Mouse (Mus musculus) heart, embryonic 15.5 days (tissue): ENCODE results near the gene Sh2d5. TPM values are rescaled to one million over a fixed set of nuclear protein-coding genes. Genes with fewer than 3 reads are reported as not detected.

Experiments used
- ATAC-seq: fragments of 200-750 bp; cut with Nextera tagmentation; replicated peaks from 2 replicates; pipeline ENCODE4 v1.8.0; 2017; ENCODE audit warnings: low read depth, moderate TSS enrichment; ENCODE audit not compliant: insufficient number of reproducible peaks, insufficient read depth, low FRiP score
- H3K27ac ChIP-seq: fragments of 300-500 bp; sonication (generic); 2 replicates; pipeline ENCODE4 v1.5.1; 2015; ENCODE audit warnings: mild to moderate bottlenecking, inconsistent platforms
- H3K27me3 ChIP-seq: fragments of 300-500 bp; sonication (generic); 2 replicates; pipeline ENCODE4 v1.6.1; 2015; ENCODE audit warnings: inconsistent platforms
- H3K36me3 ChIP-seq: fragments of 300-500 bp; sonication (generic); 2 replicates; pipeline ENCODE4 v1.6.1; 2015; ENCODE audit warnings: mild to moderate bottlenecking, inconsistent platforms
- H3K4me1 ChIP-seq: fragments of 300-500 bp; sonication (generic); replicated peaks from 2 replicates; pipeline ENCODE4 v1.6.1; 2015; ENCODE audit warnings: inconsistent platforms
- H3K4me2 ChIP-seq: fragments of 300-500 bp; sonication (generic); 2 replicates; pipeline ENCODE4 v1.6.1; 2015; ENCODE audit warnings: inconsistent platforms, mild to moderate bottlenecking, moderate library complexity
- H3K4me3 ChIP-seq: fragments of 300-500 bp; sonication (generic); 2 replicates; pipeline ENCODE4 v1.5.1; 2015; ENCODE audit warnings: mild to moderate bottlenecking, inconsistent platforms
- H3K9ac ChIP-seq: fragments of 300-500 bp; sonication (generic); 2 replicates; pipeline ENCODE4 v1.6.1; 2015; ENCODE audit warnings: mild to moderate bottlenecking, inconsistent platforms
- H3K9me3 ChIP-seq: fragments of 300-500 bp; sonication (generic); replicated peaks from 2 replicates; pipeline ENCODE4 v1.6.1; 2016; ENCODE audit warnings: inconsistent platforms
- WGBS: fragments of 180-500 bp; shearing (Covaris S2); methylation state at CpG from one replicate; pipeline ENCODE4 v1.1.7; 2015; ENCODE audit warnings: mixed read lengths; 5-methylcytosine and 5-hydroxymethylcytosine counted together
- polyA plus RNA-seq: library from polyadenylated mRNA; unstranded; fragments of >200 nt; fragmentation: Nextera tagmentation; extraction: Ambion mirVana; gene quantifications from 2 replicates; pipeline ENCODE4 v1.2.1, GENCODE M21; 2015

Gene Sh2d5
- polyA plus RNA-seq: 0.31 and 0.36 TPM in 2 replicates

DNA sequence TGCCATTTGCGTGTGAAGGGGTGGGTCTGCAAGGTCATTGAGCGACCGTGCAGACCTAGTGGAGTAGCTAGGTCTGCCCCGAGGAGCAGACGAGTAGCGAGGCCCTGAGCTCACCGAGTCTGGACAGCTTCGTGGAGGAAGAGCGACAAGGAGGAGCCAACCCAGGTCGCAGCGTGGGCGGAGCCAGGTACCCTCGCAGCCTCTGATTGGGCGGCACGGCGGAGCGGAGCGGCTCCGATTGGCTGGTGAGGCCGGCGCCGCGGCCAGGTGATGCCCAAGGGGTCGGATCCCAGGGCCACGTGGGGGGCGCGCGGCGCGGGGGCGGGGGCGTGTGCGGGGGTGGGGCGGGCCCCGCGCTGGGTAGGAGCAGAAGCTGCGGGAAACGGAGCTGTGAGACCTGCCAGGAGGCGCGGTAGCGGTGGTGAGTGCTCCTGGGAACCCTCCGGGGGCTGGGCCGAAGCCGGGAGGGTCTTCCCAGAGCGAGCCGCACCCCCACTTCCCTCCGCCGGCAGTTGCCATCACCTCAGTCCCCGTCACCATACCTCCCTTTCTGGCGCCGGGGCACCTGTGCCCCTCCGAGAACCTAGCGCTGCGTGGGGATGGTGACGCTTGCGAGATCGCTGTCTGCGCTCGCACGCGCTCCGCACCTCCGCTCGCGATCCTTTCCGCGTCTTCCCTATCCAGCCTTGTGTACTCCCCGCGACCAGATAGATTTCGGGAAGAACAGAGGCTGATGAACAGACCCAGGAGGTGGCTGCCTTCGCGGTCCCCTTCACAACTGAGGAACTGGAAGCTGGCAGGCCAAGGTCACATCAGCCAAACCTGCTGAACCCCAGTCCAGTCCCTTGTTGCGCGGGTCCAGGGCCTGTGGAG, at the start of gene Sh2d5, which contains the start of gene Kif17:
Gene Sh2d5, plus strand, starts transcription at position 316 of the 873 bp plus-strand sequence.
Gene Kif17, plus strand, starts transcription at position 348 of the 873 bp plus-strand sequence.
- no peak within 1 kb of the TSS for H3K27ac ChIP-seq
- peaks cover 10% of the 10 kb centered on the region for H3K36me3 ChIP-seq
- H3K9me3 ChIP-seq: no peaks in the 10 kb centered on the region
- peak within 1 kb of the TSS; percentile 56 for H3K4me3 ChIP-seq
- H3K9ac ChIP-seq: peak within 1 kb of the TSS; percentile 49
- peak within 1 kb of the TSS; percentile 99 for H3K4me2 ChIP-seq
- H3K27me3 ChIP-seq: peaks cover 42% of the 10 kb centered on the region
- peak; percentile 62 for ATAC-seq
- WGBS: under 1% methylated on average over 70 of the region's 74 CpGs
- peaks cover 29% of the 10 kb centered on the region for H3K4me1 ChIP-seq

DNA sequence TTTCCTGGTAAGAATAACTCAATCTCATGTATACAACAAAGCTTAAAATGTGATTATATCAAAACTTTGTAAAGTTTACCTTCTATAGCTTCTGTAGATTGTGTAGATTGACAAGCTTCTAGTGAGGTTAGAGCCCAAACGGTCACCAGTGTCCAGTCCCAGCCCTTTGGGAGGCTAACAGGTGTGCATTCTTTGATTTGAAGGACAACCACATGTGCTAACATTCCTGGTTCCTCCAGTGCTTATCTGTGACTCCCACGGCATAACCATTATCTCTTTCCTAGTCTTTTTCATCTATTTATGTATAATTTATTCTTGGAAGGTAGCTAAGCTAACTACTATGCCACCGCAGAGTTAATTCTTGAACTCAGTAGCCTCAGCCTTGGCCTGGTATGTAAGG, 49.4 kb upstream of the Sh2d5 start:
- H3K27ac ChIP-seq: no peak overlapping the region
- no peak overlapping the region for H3K4me2 ChIP-seq
- H3K27me3 ChIP-seq: no peaks in the 10 kb centered on the region
- no peaks in the 10 kb centered on the region for H3K4me1 ChIP-seq
- no peak overlapping the region for H3K4me3 ChIP-seq
- WGBS: 71% methylated on average over 3 of the region's 3 CpGs
- no peak overlapping the region for H3K9ac ChIP-seq
- ATAC-seq: no peak
- H3K9me3 ChIP-seq: no peaks in the 10 kb centered on the region
- H3K36me3 ChIP-seq: peaks cover 76% of the 10 kb centered on the region

DNA sequence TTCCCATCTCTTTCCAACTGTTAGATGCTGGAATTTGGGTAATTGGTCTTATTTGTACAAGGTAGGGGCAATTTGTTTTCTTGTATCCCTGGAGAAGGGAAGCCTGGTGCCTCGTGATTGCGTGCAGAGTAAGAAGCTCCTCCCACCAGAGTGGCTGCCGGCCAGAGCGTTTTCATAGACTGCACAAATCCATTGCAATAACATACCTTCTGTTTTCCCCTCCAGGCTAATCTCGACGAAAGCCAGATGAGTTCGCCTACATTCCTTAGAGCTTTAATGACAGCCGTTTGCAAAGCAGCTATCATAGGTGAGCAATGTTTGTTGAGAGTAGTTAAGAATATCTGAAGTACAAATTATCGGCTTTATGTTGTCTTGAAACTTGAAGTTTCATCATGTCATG, 48.5 kb upstream of the Sh2d5 start:
- Histone ChIP-seq H3K4me1 (no peaks in the 10 kb centered on the region), H3K36me3 (peaks cover 73% of the 10 kb centered on the region), H3K27ac (peak overlapping the region; percentile 7; the same call in 1 of the 2 replicates), H3K4me2 (no peak overlapping the region), H3K9ac (no peak overlapping the region), H3K9me3 (no peaks in the 10 kb centered on the region), H3K4me3 (no peak overlapping the region), H3K27me3 (no peaks in the 10 kb centered on the region)
- ATAC-seq: no peak
- 37% methylated on average over 9 of the region's 9 CpGs for WGBS

DNA sequence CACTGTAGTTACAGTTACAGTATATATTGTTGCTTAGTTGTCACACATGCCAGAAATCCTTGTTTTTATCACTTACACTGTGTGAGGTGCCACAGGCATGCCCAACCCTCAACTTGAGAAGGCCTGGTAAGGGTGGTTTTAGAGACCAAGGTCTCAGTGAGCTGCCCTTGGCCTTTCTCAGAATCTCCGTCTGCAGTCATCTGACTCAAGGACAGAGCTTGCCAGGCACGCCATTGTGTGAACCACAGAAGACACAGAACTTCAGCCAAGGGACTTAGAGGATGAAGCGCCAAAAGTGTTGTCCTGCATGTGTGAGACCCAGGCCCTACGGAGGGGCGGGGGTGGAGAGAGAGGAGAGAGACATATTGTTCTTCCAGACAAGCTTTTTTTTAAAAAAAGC, 40.1 kb upstream of the Sh2d5 start:
- ATAC-seq: no peak
- no peaks in the 10 kb centered on the region for H3K9me3 ChIP-seq

GRCm38 (mm10) chr4:138213861-138214260, 36.3 kb upstream of the Sh2d5 start:
- WGBS: 71% methylated on average over 3 of the region's 3 CpGs
- peaks cover 18% of the 10 kb centered on the region for H3K4me1 ChIP-seq
- H3K4me2 ChIP-seq: no peak overlapping the region
- H3K9me3 ChIP-seq: no peaks in the 10 kb centered on the region
- no peak overlapping the region for H3K27ac ChIP-seq
- H3K36me3 ChIP-seq: peaks cover 11% of the 10 kb centered on the region
- H3K9ac ChIP-seq: no peak overlapping the region
- H3K4me3 ChIP-seq: no peak overlapping the region
- H3K27me3 ChIP-seq: no peaks in the 10 kb centered on the region
- no peak for ATAC-seq

More for the DNA sequence above, 40.1 kb upstream of the Sh2d5 start:
- H3K27ac ChIP-seq: no peak overlapping the region
- peaks cover 40% of the 10 kb centered on the region for H3K36me3 ChIP-seq
- H3K27me3 ChIP-seq: no peaks in the 10 kb centered on the region
- no peak overlapping the region for H3K9ac ChIP-seq
- H3K4me1 ChIP-seq: no peaks in the 10 kb centered on the region
- H3K4me2 ChIP-seq: no peak overlapping the region
- 91% methylated on average over 5 of the region's 5 CpGs for WGBS
- H3K4me3 ChIP-seq: no peak overlapping the region

- Histone ChIP-seq H3K27ac (peak overlapping the region; percentile 100), H3K36me3 (no peaks in the 10 kb centered on the region), H3K27me3 (no peaks in the 10 kb centered on the region), H3K9me3 (no peaks in the 10 kb centered on the region), H3K4me1 (peaks cover 31% of the 10 kb centered on the region), H3K4me2 (peak overlapping the region; percentile 77), H3K9ac (peak overlapping the region; percentile 98), H3K4me3 (peak overlapping the region; percentile 93)
- no peak for ATAC-seq
- WGBS: 44% methylated on average over 13 of the region's 13 CpGs
Measured at GRCm38 (mm10) chr4:138215671-138216199, 34.5 kb upstream of the Sh2d5 start.

DNA sequence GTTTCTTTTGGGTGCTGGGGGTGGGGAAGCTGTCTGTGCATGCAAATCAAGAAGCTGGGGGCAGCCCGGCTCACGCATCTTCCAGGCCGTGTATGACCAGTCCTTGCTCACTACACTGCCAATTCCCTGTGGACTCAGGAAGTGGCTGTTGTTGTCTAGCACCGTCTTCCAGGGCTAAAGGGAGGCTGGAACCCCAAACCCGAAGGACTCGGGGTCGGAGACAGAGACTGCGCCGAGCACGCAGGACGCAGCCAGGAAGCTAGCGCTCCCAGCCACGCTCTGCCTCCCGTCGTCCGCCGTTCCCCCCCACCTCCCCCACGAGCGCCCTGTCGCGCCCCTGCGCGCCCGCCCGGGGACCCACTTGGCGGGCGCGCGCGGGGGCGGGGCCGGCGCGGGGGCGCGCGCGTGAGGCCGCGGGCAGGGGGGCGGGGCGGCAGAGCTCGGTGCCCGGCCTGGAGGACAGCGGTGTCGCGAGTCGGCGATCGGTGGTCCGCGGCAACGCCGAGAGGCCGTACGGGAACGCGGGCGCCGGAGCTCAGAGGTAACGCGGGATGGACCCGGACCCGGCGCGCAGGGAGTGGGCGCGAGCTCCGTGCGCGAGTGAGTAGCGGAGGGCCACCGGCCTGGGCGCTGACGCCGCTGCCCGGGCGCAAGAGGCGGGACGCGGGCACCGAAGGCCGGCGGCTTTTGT, 33.9 kb upstream of the Sh2d5 start, which contains the start of gene Hp1bp3:
Gene Hp1bp3, plus strand, starts transcription at position 97 of the 691 bp plus-strand sequence.
- WGBS: under 1% methylated on average over 37 of the region's 84 CpGs
- H3K4me2 ChIP-seq: peak within 1 kb of the TSS; percentile 77
- peak within 1 kb of the TSS; percentile 100 for H3K27ac ChIP-seq
- H3K4me1 ChIP-seq: peaks cover 36% of the 10 kb centered on the region
- H3K9me3 ChIP-seq: no peaks in the 10 kb centered on the region
- H3K27me3 ChIP-seq: no peaks in the 10 kb centered on the region
- peak; percentile 68 for ATAC-seq
- H3K4me3 ChIP-seq: peak within 1 kb of the TSS; percentile 93
- no peaks in the 10 kb centered on the region for H3K36me3 ChIP-seq
- peak within 1 kb of the TSS; percentile 98 for H3K9ac ChIP-seq

DNA sequence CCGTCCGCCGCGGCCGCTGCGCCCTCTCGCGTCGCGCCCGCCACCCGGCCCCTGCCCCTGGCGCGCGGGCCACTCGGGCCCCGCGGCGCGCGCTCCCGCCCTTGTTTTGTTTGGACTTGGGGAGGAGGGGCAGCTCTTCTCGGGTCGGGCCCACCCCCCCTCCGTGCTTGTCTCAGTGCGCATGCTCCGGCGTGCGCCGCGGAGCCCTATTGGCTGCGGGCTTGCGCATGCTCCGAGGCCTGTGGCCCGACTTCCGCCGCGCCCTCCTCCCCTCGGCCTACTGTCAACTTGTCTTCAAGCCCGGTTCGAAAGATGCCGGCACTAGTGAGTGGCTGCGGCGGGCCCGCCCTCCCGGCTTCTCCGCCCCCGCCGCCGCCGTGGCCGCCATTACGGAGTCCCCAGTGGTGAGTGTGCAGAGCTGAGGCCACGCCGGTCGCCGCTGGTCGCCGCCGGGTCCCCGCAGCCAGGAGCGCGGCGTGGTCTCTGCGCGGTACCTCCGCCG, 33.3 kb upstream of the Sh2d5 start:
- Histone ChIP-seq H3K27me3 (no peaks in the 10 kb centered on the region), H3K4me1 (peaks cover 36% of the 10 kb centered on the region), H3K36me3 (peaks cover under 1% of the 10 kb centered on the region), H3K27ac (peak overlapping the region; percentile 100), H3K4me3 (peak overlapping the region; percentile 93), H3K9ac (peak overlapping the region; percentile 98), H3K9me3 (no peaks in the 10 kb centered on the region), H3K4me2 (peak overlapping the region; percentile 77)
- ATAC-seq: peak; percentile 97
- under 1% methylated on average over 61 of the region's 68 CpGs for WGBS

DNA sequence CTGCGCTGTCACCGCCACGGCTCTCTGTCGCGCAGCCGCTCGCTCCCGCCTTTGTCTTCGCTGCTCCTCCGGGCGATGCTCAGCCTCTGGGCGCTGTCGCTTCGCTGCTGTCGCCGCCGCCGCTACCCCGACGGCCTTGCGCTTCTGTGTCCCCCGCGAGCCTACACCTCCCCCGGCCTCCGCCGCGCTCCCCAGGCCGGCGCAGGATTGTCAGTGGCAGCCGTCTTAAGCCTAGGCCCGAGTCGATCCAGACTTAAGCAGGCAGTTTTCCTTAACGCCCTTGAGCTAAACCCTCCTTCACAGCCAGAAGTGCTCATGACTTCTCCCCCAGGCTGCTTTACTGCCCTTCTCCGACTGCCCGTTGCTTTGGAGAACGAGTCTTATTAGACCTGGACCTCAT, 32.8 kb upstream of the Sh2d5 start:
- Histone ChIP-seq H3K4me1 (peaks cover 40% of the 10 kb centered on the region), H3K27me3 (no peaks in the 10 kb centered on the region), H3K4me2 (peak overlapping the region; percentile 74), H3K27ac (peak overlapping the region; percentile 93), H3K9me3 (no peaks in the 10 kb centered on the region), H3K4me3 (peak overlapping the region; percentile 93), H3K9ac (peak overlapping the region; percentile 96), H3K36me3 (peaks cover 5% of the 10 kb centered on the region)
- under 1% methylated on average over 36 of the region's 36 CpGs for WGBS
- peak; percentile 17; the same call in 1 of the 2 replicates for ATAC-seq

GRCm38 (mm10) chr4:138217951-138218685, 32.1 kb upstream of the Sh2d5 start:
- peak overlapping the region; percentile 93; the same call in 1 of the 2 replicates for H3K27ac ChIP-seq
- H3K9me3 ChIP-seq: no peaks in the 10 kb centered on the region
- peaks cover 12% of the 10 kb centered on the region for H3K36me3 ChIP-seq
- peak overlapping the region; percentile 74 for H3K4me2 ChIP-seq
- 69% methylated on average over 11 of the region's 11 CpGs for WGBS
- no peak for ATAC-seq
- peaks cover 40% of the 10 kb centered on the region for H3K4me1 ChIP-seq
- H3K4me3 ChIP-seq: peak overlapping the region; percentile 93
- H3K27me3 ChIP-seq: no peaks in the 10 kb centered on the region
- H3K9ac ChIP-seq: peak overlapping the region; percentile 96
